Mouse (Mus musculus): ENCODE measurements around the gene Grin2d.

Grin2d gene

GRCm38 (mm10) chr7:45813787-45814779, 64.1 kb downstream of the Grin2d start, which contains the start of gene Cyth2:
Cyth2 (minus strand) TSS chr7:45814581.
- CTCF ChIA-PET, result interaction anchor here (0.5 to 3.2 kb wide), 22 partner anchors 12 to 982 kb away, joined by 3 to 68 read pairs (median 5); partner anchors contain the start of genes Fam83e (in 1 of the 4), Gtf2h1 (in 1 of the 4), Hps5 (in 1 of the 4) and Kdelr1 (in 1 of the 4)
- POLR2A ChIA-PET, result interaction anchor here (0.5 to 5.6 kb wide), 105 partner anchors 8 to 1090 kb away, joined by 3 to 61 read pairs (median 4); partner anchors contain the start of genes Sphk2 (in 4 of the 4), Kdelr1 (in 3 of the 4), Tmem143 (in 3 of the 4) and Fam83e (in 2 of the 4)

GRCm38 (mm10) chr7:45812921-45813320, 65.3 kb downstream of the Grin2d start:
- CTCF ChIA-PET, result interaction anchor here in 2 of 4 experiments (1.3 to 3.1 kb wide), 2 partner anchors 11 to 12 kb away, joined by 4 to 14 read pairs; no protein-coding TSS in a partner anchor
- POLR2A ChIA-PET, result interaction anchor here in 2 of 4 experiments (0.6 to 5.6 kb wide), 10 partner anchors 11 to 1032 kb away, joined by 3 to 61 read pairs (median 15); partner anchors contain the start of genes Sphk2 (in 2 of the 2), Kcnj14 (in 1 of the 2) and Kdelr1 (in 1 of the 2)

GRCm38 (mm10) chr7:45809276-45810075, 68.7 kb downstream of the Grin2d start:
- ChIA-PET CTCF (interaction anchor here in 3 of 4 experiments (1.1 to 1.5 kb wide), 3 partner anchors 8 kb away, joined by 4 to 10 read pairs (median 5); no protein-coding TSS in a partner anchor), POLR2A (interaction anchor here in 3 of 4 experiments (0.6 to 2.2 kb wide), 6 partner anchors 20 to 394 kb away, joined by 3 to 9 read pairs (median 4); partner anchors contain the start of gene Grwd1 (in 1 of the 3))

- CTCF ChIA-PET, result interaction anchor here in 1 of 4 experiments (1.5 kb wide), 1 partner anchor 7 kb away, joined by 10 read pairs; no protein-coding TSS in a partner anchor
- POLR2A ChIA-PET, result interaction anchor here in 3 of 4 experiments (0.6 to 2.2 kb wide), 8 partner anchors 13 to 163 kb away, joined by 3 to 9 read pairs (median 3); partner anchors contain the start of genes Fam83e (in 1 of the 3) and Grwd1 (in 1 of the 3)
Measured at GRCm38 (mm10) chr7:45808471-45808870, 69.7 kb downstream of the Grin2d start.

- POLR2A ChIA-PET, result interaction anchor here in 1 of 4 experiments (0.5 to 1.6 kb wide), 3 partner anchors 8 to 83 kb away, joined by 3 to 4 read pairs (median 3); partner anchors contain the start of gene Cyth2
- CTCF ChIA-PET, result no interaction called here
Measured at GRCm38 (mm10) chr7:45805941-45806340, 72.2 kb downstream of the Grin2d start.

- POLR2A ChIA-PET, result interaction anchor here (0.6 to 5.9 kb wide), 15 partner anchors 12 to 343 kb away, joined by 3 to 95 read pairs (median 21); partner anchors contain the start of genes Cyth2 (in 2 of the 4), Fam83e (in 1 of the 4), Ftl1 (in 1 of the 4) and Lmtk3 (in 1 of the 4)
- CTCF ChIA-PET, result interaction anchor here (1.2 to 3.6 kb wide), 15 partner anchors 11 to 326 kb away, joined by 4 to 145 read pairs (median 18); partner anchors contain the start of genes Cyth2 (in 1 of the 4) and Kdelr1 (in 1 of the 4)
Measured at GRCm38 (mm10) chr7:45802551-45802950, 75.6 kb downstream of the Grin2d start.

GRCm38 (mm10) chr7:45801348-45801747, 76.8 kb downstream of the Grin2d start:
- CTCF ChIA-PET, result interaction anchor here (0.5 to 3.6 kb wide), 144 partner anchors 8 to 1090 kb away, joined by 3 to 145 read pairs (median 4); partner anchors contain the start of genes Lmtk3 (in 4 of the 4), Cyth2 (in 3 of the 4), Fam83e (in 3 of the 4) and Kdelr1 (in 3 of the 4)
- POLR2A ChIA-PET, result interaction anchor here (0.6 to 5.9 kb wide), 71 partner anchors 10 to 1249 kb away, joined by 3 to 95 read pairs (median 6); partner anchors contain the start of genes Cyth2 (in 4 of the 4), Sphk2 (in 4 of the 4), Fam83e (in 3 of the 4) and Kdelr1 (in 2 of the 4)

- ChIA-PET POLR2A (interaction anchor here (0.5 to 5.9 kb wide), 80 partner anchors 9 to 1250 kb away, joined by 3 to 95 read pairs (median 5); partner anchors contain the start of genes Cyth2 (in 4 of the 4), Sphk2 (in 4 of the 4), Fam83e (in 3 of the 4) and Kdelr1 (in 3 of the 4)), CTCF (interaction anchor here (0.5 to 3.6 kb wide), 93 partner anchors 8 to 783 kb away, joined by 3 to 145 read pairs (median 5); partner anchors contain the start of genes Lmtk3 (in 4 of the 4), Fam83e (in 3 of the 4), Cyth2 (in 2 of the 4) and Kdelr1 (in 2 of the 4))
Measured at GRCm38 (mm10) chr7:45800546-45801204, 77.5 kb downstream of the Grin2d start.

GRCm38 (mm10) chr7:45800001-45800400, 78.2 kb downstream of the Grin2d start:
- ChIA-PET POLR2A (interaction anchor here (0.8 to 5.9 kb wide), 60 partner anchors 8 to 338 kb away, joined by 3 to 95 read pairs (median 6); partner anchors contain the start of genes Cyth2 (in 3 of the 4), Kdelr1 (in 3 of the 4), Sphk2 (in 3 of the 4) and Fam83e (in 2 of the 4)), CTCF (interaction anchor here (0.5 to 3.6 kb wide), 26 partner anchors 13 to 203 kb away, joined by 3 to 145 read pairs (median 18); partner anchors contain the start of genes Cyth2 (in 2 of the 4), Fam83e (in 2 of the 4), Lmtk3 (in 2 of the 4) and Ccdc114 (in 1 of the 4))

- ChIA-PET CTCF (interaction anchor here in 3 of 4 experiments (0.7 to 3.4 kb wide), 4 partner anchors 55 to 116 kb away, joined by 3 to 96 read pairs (median 6); no protein-coding TSS in a partner anchor), POLR2A (interaction anchor here in 3 of 4 experiments (0.6 to 5.9 kb wide), 25 partner anchors 11 to 825 kb away, joined by 3 to 95 read pairs (median 4); partner anchors contain the start of genes Cyth2 (in 2 of the 3), Fam83e (in 1 of the 3), Rpl18 (in 1 of the 3) and Sphk2 (in 1 of the 3))
Measured at GRCm38 (mm10) chr7:45798931-45799330, 79.2 kb downstream of the Grin2d start.

GRCm38 (mm10) chr7:45798511-45798836, 79.7 kb downstream of the Grin2d start:
- CTCF ChIA-PET, result interaction anchor here in 2 of 4 experiments (1.2 to 1.9 kb wide), 4 partner anchors 56 to 116 kb away, joined by 3 to 10 read pairs (median 6); no protein-coding TSS in a partner anchor
- POLR2A ChIA-PET, result interaction anchor here in 3 of 4 experiments (0.8 to 5.9 kb wide), 22 partner anchors 9 to 215 kb away, joined by 3 to 95 read pairs (median 4); partner anchors contain the start of genes Cyth2 (in 3 of the 3), Fam83e (in 1 of the 3), Rpl18 (in 1 of the 3) and Sphk2 (in 1 of the 3)

GRCm38 (mm10) chr7:45797661-45798510, 80.3 kb downstream of the Grin2d start:
- POLR2A ChIA-PET, result interaction anchor here in 3 of 4 experiments (0.7 to 5.9 kb wide), 27 partner anchors 9 to 341 kb away, joined by 3 to 95 read pairs (median 4); partner anchors contain the start of genes Cyth2 (in 3 of the 3), Lmtk3 (in 2 of the 3), Fam83e (in 1 of the 3) and Kdelr1 (in 1 of the 3)
- CTCF ChIA-PET, result interaction anchor here in 2 of 4 experiments (0.7 to 1.9 kb wide), 7 partner anchors 11 to 116 kb away, joined by 3 to 10 read pairs (median 5); partner anchors contain the start of gene Cyth2 (in 1 of the 2)

- ChIA-PET POLR2A (interaction anchor here in 3 of 4 experiments (0.7 to 5.9 kb wide), 16 partner anchors 10 to 89 kb away, joined by 3 to 95 read pairs (median 4); partner anchors contain the start of genes Cyth2 (in 2 of the 3), Lmtk3 (in 2 of the 3), Fam83e (in 1 of the 3) and Kdelr1 (in 1 of the 3)), CTCF (interaction anchor here in 2 of 4 experiments (1.1 to 1.9 kb wide), 4 partner anchors 10 to 58 kb away, joined by 3 to 10 read pairs (median 5); partner anchors contain the start of gene Cyth2 (in 1 of the 2))
Measured at GRCm38 (mm10) chr7:45796950-45797349, 81.2 kb downstream of the Grin2d start.

- ChIA-PET POLR2A (interaction anchor here in 2 of 4 experiments (1.0 to 2.2 kb wide), 7 partner anchors 8 to 102 kb away, joined by 3 to 6 read pairs (median 4); partner anchors contain the start of genes Lmtk3 (in 2 of the 2), Syngr4 (in 1 of the 2) and Tmem143 (in 1 of the 2)), CTCF (interaction anchor here in 1 of 4 experiments (1.0 kb wide), 1 partner anchor 56 kb away, joined by 3 read pairs; no protein-coding TSS in a partner anchor)
Measured at GRCm38 (mm10) chr7:45794971-45795370, 83.2 kb downstream of the Grin2d start.
